Mouse (Mus musculus) cerebellum, postnatal 36 days (tissue): ENCODE data around the gene Cmas.

ENCODE experiments used
- DNase-seq, 2 experiments: peaks; one replicate each; pipeline ENCODE4 v3.0.0; 2021 to 2022; ENCODE audit warnings: mixed read lengths in 2 of 2

Cmas gene

GRCm38 (mm10) chr6:142756507-142757333 lies at the start of gene Cmas:
Gene Cmas (plus strand): TSS chr6:142756686.
- DNase-seq: peak; percentile 90 to 92

- no peak for DNase-seq
Measured at GRCm38 (mm10) chr6:142706688-142707087, 49.8 kb upstream of the Cmas start.

GRCm38 (mm10) chr6:142708369-142708768 lies 48.1 kb upstream of the Cmas start:
- no peak for DNase-seq

- DNase-seq: no peak
Measured at GRCm38 (mm10) chr6:142710690-142711089, 45.8 kb upstream of the Cmas start.

- DNase-seq: no peak
Measured at GRCm38 (mm10) chr6:142711106-142711505, 45.4 kb upstream of the Cmas start.

GRCm38 (mm10) chr6:142715026-142715425 lies 41.5 kb upstream of the Cmas start:
- no peak for DNase-seq

- no peak for DNase-seq
Measured at GRCm38 (mm10) chr6:142717186-142717585, 39.3 kb upstream of the Cmas start.

- DNase-seq: no peak
Measured at GRCm38 (mm10) chr6:142718167-142718566, 38.3 kb upstream of the Cmas start.

- DNase-seq: no peak
Measured at GRCm38 (mm10) chr6:142720641-142721040, 35.8 kb upstream of the Cmas start.

- no peak for DNase-seq
Measured at GRCm38 (mm10) chr6:142721731-142722130, 34.8 kb upstream of the Cmas start.

GRCm38 (mm10) chr6:142726032-142726431 lies 30.5 kb upstream of the Cmas start:
- DNase-seq: no peak

- no peak for DNase-seq
Measured at GRCm38 (mm10) chr6:142732567-142733290, 23.8 kb upstream of the Cmas start.

- peak in 1 of 2 experiments; percentile 27 for DNase-seq
Measured at GRCm38 (mm10) chr6:142735302-142736005, 21.0 kb upstream of the Cmas start.

GRCm38 (mm10) chr6:142738225-142738624 lies 18.3 kb upstream of the Cmas start:
- DNase-seq: no peak

- no peak for DNase-seq
Measured at GRCm38 (mm10) chr6:142738637-142739036, 17.8 kb upstream of the Cmas start.

GRCm38 (mm10) chr6:142741763-142742162 lies 14.7 kb upstream of the Cmas start:
- DNase-seq: no peak

- DNase-seq: no peak
Measured at GRCm38 (mm10) chr6:142743193-142743592, 13.3 kb upstream of the Cmas start.

GRCm38 (mm10) chr6:142745484-142745883 lies 11.0 kb upstream of the Cmas start:
- DNase-seq: no peak

- no peak for DNase-seq
Measured at GRCm38 (mm10) chr6:142746765-142747164, 9.7 kb upstream of the Cmas start.

- DNase-seq: no peak
Measured at GRCm38 (mm10) chr6:142747165-142747564, 9.3 kb upstream of the Cmas start.

- no peak for DNase-seq
Measured at GRCm38 (mm10) chr6:142748057-142748708, 8.3 kb upstream of the Cmas start.

- DNase-seq: no peak
Measured at GRCm38 (mm10) chr6:142751365-142751764, 5.1 kb upstream of the Cmas start.
